Mouse (Mus musculus): Measurements from ENCODE around the gene Inpp4a.

DNA sequence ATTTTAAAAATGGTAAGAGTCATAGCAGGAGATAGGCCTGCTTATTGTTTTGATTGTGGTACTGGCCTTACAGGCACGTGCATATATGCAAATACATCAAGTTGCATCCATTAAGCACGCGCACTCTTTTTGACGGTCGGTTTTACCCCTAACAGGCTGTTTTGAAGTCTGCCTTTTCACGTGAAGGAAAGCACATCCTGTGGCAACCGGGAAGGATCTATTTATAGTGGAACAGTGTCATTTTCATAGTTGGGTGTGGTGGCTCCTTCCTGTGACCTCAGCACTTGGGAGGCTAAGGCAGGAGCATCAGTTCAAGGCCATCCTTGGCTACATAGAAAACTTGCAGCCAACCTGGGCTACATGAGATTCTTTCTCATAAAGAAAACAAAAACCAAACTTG is 13.1 kb upstream of the Inpp4a start:
- TF ChIP-seq HCFC1 (IDR thresholded peaks at IDR 0.05; ENCODE audit: borderline replicate concordance, insufficient read depth, low read length), result no peak
- TF ChIP-seq CHD2 (IDR thresholded peaks at IDR 0.05; ENCODE audit: low read depth, low read length), result no peak
- TF ChIP-seq ZNF384 (IDR thresholded peaks at IDR 0.05; ENCODE audit: low read depth, low read length), result no peak
- no peak for TF ChIP-seq MAFK (IDR thresholded peaks at IDR 0.05; ENCODE audit: insufficient read depth, low read depth, low read length)
